ENCODE assay signal across 23 mouse cellular contexts in the genomic region with DNA sequence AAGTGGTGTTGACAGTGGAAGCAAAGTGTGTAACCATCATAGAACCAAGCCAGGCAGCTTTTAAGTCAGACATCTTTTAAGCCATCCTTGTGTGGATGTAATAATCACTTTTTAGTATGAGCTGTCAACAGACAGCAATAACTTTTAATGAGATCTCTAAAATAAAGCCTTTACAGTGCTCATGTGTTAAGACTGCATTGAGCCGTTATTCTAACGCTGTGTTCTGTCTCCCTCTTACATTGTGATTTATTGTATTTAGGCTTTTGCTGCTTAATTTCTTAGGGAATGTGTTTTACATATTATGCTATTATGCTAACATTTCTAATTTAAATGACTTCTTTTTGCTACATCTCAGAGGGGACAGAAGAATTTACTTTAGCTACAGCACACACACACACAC.
DNase-seq lines count a peak whose midpoint lies in the region; ATAC-seq lines count a peak whose summit lies in the region.
"Had no signal": no experiment of that assay in that cellular context is flagged by ENCODE, and none has a peak within 500 bp of the region (broad histone marks: within the 10 kb centered on the region; RNA-seq: fewer than 3 reads in every experiment).

No protein-coding gene starts in this region.

- no peak for DNase-seq in neural tube, embryonic 10.5 days (ENCODE audit: extremely low spot score, low spot score)
- DNase-seq in forelimb bud, embryonic 11.5 days (ENCODE audit: low read depth, low spot score) = peak; percentile 7
- no peak for DNase-seq in right cerebral cortex, postnatal 14 days
- no peak for DNase-seq in forebrain, embryonic 14.5 days (ENCODE audit: low spot score)
- DNase-seq: adrenal gland, adult 2 months; adrenal gland, postnatal 10 days; adrenal gland, postnatal 25 days; cerebellum, adult 11 months; cerebellum, adult 18-20 months; cerebellum, adult 8-10 months; cerebellum, adult 9-11 months; cerebellum, postnatal 14 days; cerebellum, postnatal 36 days; embryo, embryonic 11 days had no signal

- H3K4me2 ChIP-seq in neural tube, embryonic 14.5 days (ENCODE audit: low read depth, low read length) = no peak overlapping the region
- no peak overlapping the region; the same call in 1 of the 2 replicates for H3K4me2 ChIP-seq in limb, embryonic 13.5 days (replicated peaks)
- peak overlapping the region; percentile 20; the same call in 1 of the 2 replicates for H3K4me2 ChIP-seq in neural tube, embryonic 15.5 days
- H3K4me2 ChIP-seq in forebrain, embryonic 14.5 days (ENCODE audit: low read length) = no peak overlapping the region
- H3K4me2 ChIP-seq: embryonic facial prominence, embryonic 13.5 days; embryonic facial prominence, embryonic 15.5 days; forebrain, embryonic 12.5 days; forebrain, embryonic 15.5 days had no signal

- 36% methylated on average over 2 of the region's 2 CpGs for WGBS in neural tube, embryonic 14.5 days
- WGBS in limb, embryonic 13.5 days = 18% methylated on average over 2 of the region's 2 CpGs
- 35% methylated on average over 2 of the region's 2 CpGs for WGBS in neural tube, embryonic 15.5 days
- 86% methylated on average over 2 of the region's 2 CpGs for WGBS in forebrain, embryonic 14.5 days

- no peaks in the 10 kb centered on the region for H3K27me3 ChIP-seq in neural tube, embryonic 14.5 days (ENCODE audit: control insufficient read depth, insufficient read depth, low read length)
- H3K27me3 ChIP-seq in limb, embryonic 13.5 days = peaks cover 46% of the 10 kb centered on the region
- H3K27me3 ChIP-seq in neural tube, embryonic 15.5 days (replicated peaks) = no peaks in the 10 kb centered on the region
- H3K27me3 ChIP-seq in forebrain, embryonic 14.5 days (replicated peaks; ENCODE audit: control insufficient read depth, insufficient read depth, low read length) = no peaks in the 10 kb centered on the region
- H3K27me3 ChIP-seq: embryonic facial prominence, embryonic 13.5 days; embryonic facial prominence, embryonic 15.5 days; forebrain, embryonic 12.5 days; forebrain, embryonic 15.5 days had no signal

- no peak overlapping the region for H3K27ac ChIP-seq in neural tube, embryonic 14.5 days (ENCODE audit: low read depth, low read length)
- no peak overlapping the region for H3K27ac ChIP-seq in limb, embryonic 13.5 days
- no peak overlapping the region for H3K27ac ChIP-seq in neural tube, embryonic 15.5 days (replicated peaks)
- no peak overlapping the region for H3K27ac ChIP-seq in forebrain, embryonic 14.5 days (ENCODE audit: low read depth, low read length)
- H3K27ac ChIP-seq: embryonic facial prominence, embryonic 13.5 days; embryonic facial prominence, embryonic 15.5 days; forebrain, embryonic 10.5 days; forebrain, embryonic 12.5 days; forebrain, embryonic 15.5 days had no signal

- no peaks in the 10 kb centered on the region for H3K36me3 ChIP-seq in neural tube, embryonic 14.5 days (ENCODE audit: control insufficient read depth, insufficient read depth, low read length)
- no peaks in the 10 kb centered on the region for H3K36me3 ChIP-seq in limb, embryonic 13.5 days
- no peaks in the 10 kb centered on the region for H3K36me3 ChIP-seq in neural tube, embryonic 15.5 days
- no peaks in the 10 kb centered on the region for H3K36me3 ChIP-seq in forebrain, embryonic 14.5 days (ENCODE audit: control insufficient read depth, insufficient read depth, low read length)
- H3K36me3 ChIP-seq: embryonic facial prominence, embryonic 13.5 days; embryonic facial prominence, embryonic 15.5 days; forebrain, embryonic 10.5 days; forebrain, embryonic 12.5 days; forebrain, embryonic 15.5 days had no signal

- no peaks in the 10 kb centered on the region for H3K4me1 ChIP-seq in neural tube, embryonic 14.5 days (ENCODE audit: control insufficient read depth, insufficient read depth, low read length)
- H3K4me1 ChIP-seq in limb, embryonic 13.5 days = peaks cover 8% of the 10 kb centered on the region
- H3K4me1 ChIP-seq in neural tube, embryonic 15.5 days = peaks cover 5% of the 10 kb centered on the region
- no peaks in the 10 kb centered on the region for H3K4me1 ChIP-seq in forebrain, embryonic 14.5 days (ENCODE audit: control insufficient read depth, insufficient read depth, low read length)
- H3K4me1 ChIP-seq: embryonic facial prominence, embryonic 13.5 days; embryonic facial prominence, embryonic 15.5 days; forebrain, embryonic 10.5 days; forebrain, embryonic 12.5 days; forebrain, embryonic 15.5 days had no signal

- ATAC-seq in neural tube, embryonic 14.5 days (ENCODE audit: low read depth) = peak; percentile 60; the same call in 1 of the 2 replicates
- peak; percentile 19; the same call in 1 of the 2 replicates for ATAC-seq in limb, embryonic 13.5 days (ENCODE audit: low FRiP score, low read depth)
- ATAC-seq in neural tube, embryonic 15.5 days (ENCODE audit: low FRiP score) = peak; percentile 65
- no peak for ATAC-seq in forebrain, embryonic 14.5 days
- ATAC-seq: forebrain, embryonic 15.5 days had no signal

- H3K9ac ChIP-seq in neural tube, embryonic 14.5 days (replicated peaks; ENCODE audit: low read depth, low read length) = no peak overlapping the region
- H3K9ac ChIP-seq in limb, embryonic 13.5 days = no peak overlapping the region
- H3K9ac ChIP-seq in neural tube, embryonic 15.5 days (replicated peaks) = no peak overlapping the region
- H3K9ac ChIP-seq in forebrain, embryonic 14.5 days (ENCODE audit: low read length) = no peak overlapping the region
- H3K9ac ChIP-seq: embryonic facial prominence, embryonic 13.5 days; embryonic facial prominence, embryonic 15.5 days; forebrain, embryonic 12.5 days; forebrain, embryonic 15.5 days had no signal

- H3K9me3 ChIP-seq in neural tube, embryonic 14.5 days (ENCODE audit: control insufficient read depth, low read length) = no peaks in the 10 kb centered on the region
- no peaks in the 10 kb centered on the region for H3K9me3 ChIP-seq in limb, embryonic 13.5 days
- H3K9me3 ChIP-seq in neural tube, embryonic 15.5 days (replicated peaks) = no peaks in the 10 kb centered on the region
- H3K9me3 ChIP-seq in forebrain, embryonic 14.5 days (replicated peaks; ENCODE audit: control insufficient read depth, low read length) = no peaks in the 10 kb centered on the region
- H3K9me3 ChIP-seq: embryonic facial prominence, embryonic 13.5 days; embryonic facial prominence, embryonic 15.5 days; forebrain, embryonic 10.5 days; forebrain, embryonic 12.5 days; forebrain, embryonic 15.5 days had no signal

- no peak overlapping the region for H3K4me3 ChIP-seq in neural tube, embryonic 14.5 days (ENCODE audit: low read depth, low read length)
- H3K4me3 ChIP-seq in limb, embryonic 13.5 days = no peak overlapping the region
- H3K4me3 ChIP-seq in neural tube, embryonic 15.5 days (replicated peaks) = no peak overlapping the region
- H3K4me3 ChIP-seq in forebrain, embryonic 14.5 days (ENCODE audit: low read depth, low read length) = no peak overlapping the region
- H3K4me3 ChIP-seq: embryonic facial prominence, embryonic 13.5 days; embryonic facial prominence, embryonic 15.5 days; erythroblast, embryonic 14.5 days; forebrain, embryonic 10.5 days; forebrain, embryonic 12.5 days; forebrain, embryonic 15.5 days had no signal
